Mouse (Mus musculus): ENCODE results near the gene Stk39.

- TF ChIP-seq CTCF (IDR thresholded peaks at IDR 0.05; ENCODE audit: insufficient read depth, low read depth, low read length) (no peak), POLR2A (IDR thresholded peaks at IDR 0.05; ENCODE audit: insufficient read depth, low read depth, low read length) (no peak)
Measured at GRCm38 (mm10) chr2:68369080-68369479, 103.0 kb downstream of the Stk39 start.

All from olfactory bulb, adult 2 months (tissue).